Mouse (Mus musculus) liver, embryonic 14.5 days (tissue): Measurements from ENCODE around the gene Ggcx.

Source experiments
- CTCF ChIP-seq: IDR thresholded peaks from 2 replicates; pipeline ENCODE4 v1.5.1; 2016; ENCODE audit warnings: antibody characterized with exemption, low read depth, control low read depth
- EP300 ChIP-seq: IDR thresholded peaks from 2 replicates; pipeline ENCODE4 v1.6.1; 2016; ENCODE audit warnings: antibody characterized with exemption, low read depth

GRCm38 (mm10) chr6:72410003-72410402 lies 4.1 kb upstream of the Ggcx start:
- TF ChIP-seq CTCF (peak; percentile 55), EP300 (no peak)
